Mouse (Mus musculus) right cerebral cortex, postnatal 25 days (tissue): Measurements from ENCODE around the gene Pdpk1.
A peak's percentile ranks its signal among the peaks of the same experiment; 100 is the strongest.
"Not testable (repeated sequence)": the region's sequence is repeated elsewhere in the genome, so short reads cannot be mapped to it uniquely, and the experiment has no call there.

Experiments used
- DNase-seq: peaks from one replicate; pipeline ENCODE4 v3.0.0; 2022

Gene Pdpk1

GRCm38 (mm10) chr17:24162584-24163175, 12.0 kb upstream of the Pdpk1 start:
- no peak for DNase-seq

GRCm38 (mm10) chr17:24161466-24161865, 10.7 kb upstream of the Pdpk1 start:
- DNase-seq: no peak

DNA sequence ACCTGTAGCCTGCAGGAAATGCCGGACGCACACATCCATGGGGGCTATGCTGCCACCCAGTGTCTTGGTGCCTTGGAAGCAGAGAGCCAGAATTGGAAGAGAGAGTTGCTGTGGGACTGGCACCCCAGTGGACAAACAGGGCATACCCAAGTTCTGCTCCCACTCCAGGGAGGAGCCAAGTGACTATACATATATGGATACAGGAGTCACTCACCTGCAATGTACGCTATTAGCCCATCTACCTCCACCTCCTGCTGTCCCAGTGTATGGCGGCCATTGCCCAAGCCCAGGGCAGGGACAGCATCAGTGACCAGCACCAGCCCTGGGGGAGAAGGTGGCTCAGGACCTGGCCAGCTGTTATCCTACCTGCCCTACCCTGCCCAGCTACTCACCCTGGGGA, 6.8 kb upstream of the Pdpk1 start:
- no peak for DNase-seq

- DNase-seq: no peak
These were observed 6.4 kb upstream of the Pdpk1 start for GRCm38 (mm10) chr17:24157121-24157520.

DNA sequence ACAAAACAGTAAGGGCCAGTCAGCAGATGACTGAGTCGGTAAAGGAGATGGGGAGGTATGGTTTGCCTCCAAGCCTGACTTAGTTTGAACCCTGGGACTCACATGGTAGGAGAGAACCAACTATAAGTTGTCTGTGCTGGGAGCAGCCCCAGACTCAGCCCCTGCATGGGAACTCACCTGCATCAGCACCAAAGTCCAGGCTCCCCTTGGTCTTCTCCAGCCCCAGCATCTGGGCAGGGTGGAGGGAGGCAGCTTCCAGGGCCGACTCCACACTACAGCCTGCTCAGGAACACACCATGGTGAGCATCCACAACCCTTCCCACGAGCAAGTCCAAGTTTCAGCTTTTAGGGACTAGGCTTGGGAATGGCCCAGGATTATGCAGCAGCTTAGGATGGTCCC, 5.7 kb upstream of the Pdpk1 start:
- no peak for DNase-seq

DNA sequence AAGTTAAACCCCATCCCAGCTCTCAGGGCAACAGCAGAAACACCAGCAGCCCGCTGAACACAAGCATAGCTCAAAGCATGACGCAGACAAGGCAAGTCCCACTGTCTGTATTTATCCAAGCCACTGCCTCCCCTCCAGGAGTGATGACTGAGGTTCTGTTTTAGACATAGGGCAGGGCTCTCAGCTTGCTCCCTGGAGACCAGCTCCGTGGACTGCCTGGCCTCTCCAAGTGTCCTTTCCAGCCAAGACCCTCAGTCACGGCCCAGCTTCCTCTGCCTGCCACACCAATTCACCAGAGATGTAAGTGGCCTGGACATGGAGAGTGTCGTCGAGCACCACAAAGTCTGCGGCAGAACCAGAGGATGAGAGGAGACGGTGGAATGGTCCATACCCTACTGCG, 5.0 kb upstream of the Pdpk1 start:
- no peak for DNase-seq

DNA sequence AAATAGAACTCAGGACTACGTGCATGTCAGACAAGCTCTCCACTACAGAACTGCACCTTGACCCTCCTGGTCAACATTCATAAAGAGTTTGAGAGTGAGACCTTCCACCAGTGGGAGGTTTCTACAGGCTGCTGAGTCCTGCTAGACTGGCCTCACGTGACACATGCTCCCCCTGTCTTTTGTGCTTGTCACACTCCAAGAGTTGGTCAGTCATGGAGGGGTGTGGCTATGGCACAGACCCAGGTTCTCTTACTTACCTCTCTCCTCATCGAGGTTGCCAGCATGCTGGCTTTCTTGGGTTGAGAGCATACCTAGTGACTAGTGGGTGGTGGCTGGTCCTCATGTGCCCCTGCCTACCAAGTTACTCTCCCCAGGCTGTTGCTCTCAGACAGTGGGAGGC, 3.7 kb upstream of the Pdpk1 start:
- DNase-seq: no peak

GRCm38 (mm10) chr17:24151890-24152563, 1.3 kb upstream of the Pdpk1 start:
- DNase-seq: peak; percentile 77

DNA sequence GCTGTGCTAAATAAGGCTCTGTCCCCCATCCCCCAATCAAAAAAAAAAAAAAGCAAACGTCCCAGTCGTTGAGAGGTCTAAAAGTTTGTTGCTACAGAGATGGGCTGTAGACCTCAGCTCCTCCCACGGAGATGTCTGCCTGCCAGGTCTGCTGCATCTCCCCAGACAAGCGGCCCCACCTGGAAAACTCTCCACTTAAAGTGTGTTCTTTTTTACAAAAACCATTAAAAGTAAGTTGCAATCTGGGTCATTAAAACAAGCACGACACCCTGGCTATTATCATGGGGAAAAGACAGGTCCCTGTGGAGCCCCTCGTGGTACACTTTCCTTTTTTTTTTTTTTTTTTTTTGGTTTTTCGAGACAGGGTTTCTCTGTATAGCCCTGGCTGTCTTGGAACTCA, 658 bp upstream of the Pdpk1 start:
- DNase-seq: no peak

DNA sequence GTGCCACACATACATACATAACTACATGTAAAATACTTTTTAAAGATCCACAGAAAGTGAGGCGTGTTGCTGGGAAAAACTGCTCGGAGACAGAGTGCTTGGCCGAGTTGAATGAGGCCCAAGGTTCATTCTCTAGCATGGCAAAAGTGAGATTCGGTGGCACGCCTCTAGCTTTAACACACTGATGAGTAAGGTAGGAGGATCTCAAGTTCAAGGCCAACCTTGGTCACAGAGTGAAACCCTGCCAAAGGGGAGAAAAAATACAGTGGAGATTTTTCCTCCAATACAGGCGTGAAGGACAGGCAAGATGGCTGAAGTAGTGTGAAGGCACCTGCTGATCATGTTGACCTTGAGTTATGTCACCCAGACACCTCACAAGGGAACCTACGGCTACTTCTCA, 1.3 kb downstream of the Pdpk1 start:
- no peak for DNase-seq

GRCm38 (mm10) chr17:24142897-24143296, 7.8 kb downstream of the Pdpk1 start:
- no peak for DNase-seq

GRCm38 (mm10) chr17:24141425-24141920, 9.3 kb downstream of the Pdpk1 start:
- DNase-seq: peak; percentile 99

GRCm38 (mm10) chr17:24140845-24141424, 9.8 kb downstream of the Pdpk1 start:
- no peak for DNase-seq

DNA sequence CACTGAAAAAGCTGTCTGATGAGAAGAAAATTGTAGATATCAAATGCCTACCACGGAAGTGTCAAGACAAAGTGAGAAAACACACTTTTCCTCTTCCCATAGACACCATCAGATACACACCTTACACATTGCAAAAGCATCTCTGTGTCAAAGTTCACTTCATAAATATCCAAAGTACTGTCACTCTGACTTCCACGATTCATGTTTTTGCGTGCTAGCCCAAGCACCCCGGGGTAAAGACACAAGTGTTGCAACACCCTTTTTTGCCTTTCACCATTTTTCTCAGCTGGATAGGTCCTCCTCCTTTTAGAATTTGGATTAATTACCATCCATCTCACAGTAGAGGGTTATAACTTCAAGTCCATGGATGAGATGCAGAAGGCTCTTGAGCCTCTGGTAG, 10.8 kb downstream of the Pdpk1 start:
- no peak for DNase-seq

GRCm38 (mm10) chr17:24139256-24139655, 11.5 kb downstream of the Pdpk1 start:
- no peak for DNase-seq

DNA sequence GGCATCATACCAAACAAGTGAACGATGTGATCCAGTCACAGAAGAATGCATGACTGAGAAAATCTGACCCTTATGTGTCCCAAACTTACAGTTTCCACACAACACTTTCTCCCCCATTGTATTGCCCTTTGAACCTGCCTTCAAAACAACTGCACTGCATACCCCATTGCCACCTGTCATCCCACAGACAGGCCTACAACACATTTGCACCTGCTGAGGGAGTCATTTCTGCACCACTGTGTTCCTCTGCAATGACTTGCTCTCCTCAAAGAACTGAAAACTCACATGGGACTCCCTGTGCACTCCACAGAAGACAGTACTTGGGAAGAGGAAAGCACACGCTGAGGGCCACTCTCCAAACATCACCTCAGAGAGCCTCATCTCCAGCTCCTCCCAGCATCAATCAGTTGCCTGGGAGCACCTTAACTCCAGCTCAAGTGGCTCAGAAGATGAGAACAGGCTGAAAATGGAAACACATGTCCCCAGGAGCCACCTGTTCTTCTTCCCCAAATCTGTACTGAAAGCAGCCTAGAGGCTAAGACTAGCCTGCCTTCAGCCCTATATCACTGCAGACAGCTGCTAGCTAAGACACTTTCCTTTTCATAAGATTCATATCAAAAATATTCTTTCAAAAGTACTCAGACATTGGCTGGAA, 13.4 kb downstream of the Pdpk1 start:
- no peak for DNase-seq

- no peak for DNase-seq
These were observed 16.7 kb downstream of the Pdpk1 start for GRCm38 (mm10) chr17:24134062-24134461.

- not testable (repeated sequence) for DNase-seq
These were observed 17.8 kb downstream of the Pdpk1 start for GRCm38 (mm10) chr17:24132919-24133318.

- no peak for DNase-seq
These were observed 19.2 kb downstream of the Pdpk1 start for GRCm38 (mm10) chr17:24131570-24131969.

GRCm38 (mm10) chr17:24129246-24129645, 21.5 kb downstream of the Pdpk1 start:
- DNase-seq: not testable (repeated sequence)

DNA sequence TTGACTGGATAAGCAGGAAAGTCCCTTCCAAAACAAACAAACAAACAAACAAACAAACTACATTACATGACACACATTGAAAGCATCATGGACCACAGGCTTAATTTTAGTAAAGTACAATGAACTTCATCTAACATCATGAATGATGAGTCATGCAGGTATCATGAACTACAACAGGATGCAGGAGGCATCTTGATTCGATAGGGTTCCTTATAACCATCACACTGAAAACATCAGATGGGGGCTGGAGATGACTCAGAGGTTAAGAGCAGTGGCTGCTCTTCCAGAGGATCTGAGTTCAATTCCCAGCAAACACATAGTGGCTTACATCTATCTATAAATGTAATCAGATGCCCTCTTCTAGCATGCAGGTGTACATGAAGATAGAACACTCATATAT, 23.1 kb downstream of the Pdpk1 start:
- no peak for DNase-seq

- DNase-seq: no peak
These were observed 23.9 kb downstream of the Pdpk1 start for GRCm38 (mm10) chr17:24126801-24127200.

DNA sequence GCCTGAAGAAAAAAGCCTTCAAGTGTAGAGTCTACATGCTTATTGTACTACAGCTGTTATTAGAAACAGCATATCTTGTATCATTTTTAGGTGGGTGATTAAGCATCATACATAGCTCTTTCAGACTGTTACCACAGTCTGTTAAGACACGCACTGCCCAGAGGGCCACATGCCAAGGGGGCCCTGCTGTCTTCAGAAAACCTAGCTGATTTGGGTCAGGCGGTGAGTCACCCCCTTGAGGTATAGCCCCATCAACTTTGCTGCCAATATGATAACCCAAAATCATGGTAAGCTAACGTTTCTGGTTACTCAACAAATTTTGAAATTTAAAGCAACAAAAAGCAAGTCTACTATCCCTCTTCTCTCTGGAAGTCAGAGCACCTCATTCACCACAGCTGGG, 31.3 kb downstream of the Pdpk1 start:
- no peak for DNase-seq

DNA sequence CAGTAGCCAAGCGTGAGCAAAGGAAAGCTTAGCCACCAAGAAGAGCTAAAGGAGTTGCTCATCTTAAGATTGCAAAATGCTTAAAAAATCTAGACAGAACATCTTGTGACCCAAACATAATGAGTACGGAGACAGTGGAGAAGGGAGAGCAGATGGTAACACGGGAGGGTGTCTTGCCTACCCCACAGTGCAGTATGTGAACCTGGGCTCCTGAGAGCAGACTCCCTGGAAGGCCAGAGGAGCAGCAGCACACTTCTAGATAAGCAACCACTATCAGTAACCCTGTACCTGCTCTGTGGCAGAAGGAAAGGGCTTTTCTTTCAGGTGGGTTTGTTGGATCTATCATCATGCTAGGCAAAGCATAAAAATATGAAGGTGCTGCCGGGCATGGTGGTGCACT, 37.7 kb downstream of the Pdpk1 start:
- DNase-seq: no peak
